Mouse (Mus musculus) CD4-positive helper T cell, adult 2 months (primary cell): ENCODE data around the gene Zfp788.
"Not testable (repeated sequence)": the region's sequence is repeated elsewhere in the genome, so short reads cannot be mapped to it uniquely, and the experiment has no call there.

Experiments
- DNase-seq: peaks from one replicate; pipeline ENCODE4 v3.0.0-alpha.2; 2012; ENCODE audit warnings: low read depth, missing footprints, low spot score

Zfp788 gene

DNA sequence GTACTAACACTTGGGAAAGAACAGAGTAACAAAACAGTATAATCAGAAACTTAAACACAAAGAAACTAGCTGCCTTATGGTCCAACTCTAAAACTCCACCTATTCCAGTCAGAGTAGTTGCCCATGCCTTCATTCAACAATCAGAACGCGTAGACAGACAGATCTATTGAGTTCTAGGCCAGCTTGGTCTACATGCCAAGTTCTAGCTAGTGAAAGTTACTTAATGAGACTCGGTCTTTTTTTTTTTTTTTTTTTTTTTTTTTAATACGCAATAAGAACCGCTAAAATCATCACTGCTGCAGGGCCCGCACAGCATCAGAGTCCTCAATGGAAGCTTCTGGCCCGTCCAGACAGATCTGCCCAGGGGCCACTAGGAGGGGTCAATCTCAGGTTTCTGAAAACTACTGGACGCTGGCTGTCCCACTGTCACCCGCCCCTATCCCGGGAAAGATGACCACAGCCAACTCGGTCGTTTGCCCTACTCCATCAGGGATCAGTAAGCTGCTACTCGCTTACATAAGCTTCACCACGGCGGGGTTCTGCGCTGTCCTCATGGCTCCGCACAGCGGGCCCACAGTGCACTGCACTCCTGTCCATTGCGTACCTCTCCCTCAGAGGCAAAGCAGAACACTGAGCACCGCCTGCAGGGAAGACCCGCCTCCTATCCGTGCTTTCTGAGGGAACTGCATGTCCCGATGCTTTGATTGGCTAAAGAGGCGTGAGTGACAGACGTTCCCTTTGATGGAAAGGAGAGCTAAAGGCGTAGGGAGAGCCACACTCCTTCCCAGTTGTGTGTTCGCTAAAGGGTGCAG lies at the start of gene Zfp788:
Gene Zfp788, plus strand, starts transcription at position 795 of the 812 bp plus-strand sequence.
- DNase-seq = peak; percentile 93

DNA sequence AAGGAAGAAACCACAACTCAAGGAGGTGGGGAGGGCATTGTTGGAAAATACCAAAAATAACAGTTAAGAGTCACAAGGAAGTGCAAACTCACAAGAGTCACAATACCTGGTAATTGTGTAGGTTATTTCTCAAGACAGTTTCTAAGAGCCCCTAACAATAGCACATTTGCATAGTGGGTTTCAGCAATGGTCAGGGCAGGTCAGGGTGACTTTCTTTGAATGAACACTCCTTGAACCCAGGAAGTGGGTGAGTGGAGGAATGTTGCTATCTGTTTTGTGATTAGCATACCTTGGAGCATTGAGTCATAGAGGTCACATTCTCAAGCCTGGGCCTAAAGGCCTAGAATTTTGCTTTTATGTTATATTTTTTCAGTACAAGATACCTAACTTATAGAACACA lies 45.2 kb upstream of the Zfp788 start:
- not testable (repeated sequence) for DNase-seq

DNA sequence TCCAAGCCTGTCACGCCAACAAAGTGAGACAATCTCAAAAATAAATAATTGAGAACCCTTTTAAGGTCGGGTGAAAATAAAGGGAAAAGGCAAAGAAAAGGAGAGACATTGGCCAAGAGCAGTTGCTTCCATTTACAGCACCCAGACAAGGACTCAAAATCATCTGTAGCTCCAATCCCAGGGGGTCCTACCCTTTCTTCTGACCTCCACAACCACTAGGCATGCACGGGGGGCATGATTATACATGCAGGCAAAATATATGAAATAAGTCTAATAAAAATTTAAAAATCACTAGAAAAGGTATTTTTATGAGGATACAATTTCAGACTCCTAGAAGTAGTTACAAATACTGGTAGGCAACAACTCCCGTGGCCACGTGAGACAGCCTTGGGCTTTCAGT lies 34.4 kb upstream of the Zfp788 start:
- DNase-seq = no peak

DNA sequence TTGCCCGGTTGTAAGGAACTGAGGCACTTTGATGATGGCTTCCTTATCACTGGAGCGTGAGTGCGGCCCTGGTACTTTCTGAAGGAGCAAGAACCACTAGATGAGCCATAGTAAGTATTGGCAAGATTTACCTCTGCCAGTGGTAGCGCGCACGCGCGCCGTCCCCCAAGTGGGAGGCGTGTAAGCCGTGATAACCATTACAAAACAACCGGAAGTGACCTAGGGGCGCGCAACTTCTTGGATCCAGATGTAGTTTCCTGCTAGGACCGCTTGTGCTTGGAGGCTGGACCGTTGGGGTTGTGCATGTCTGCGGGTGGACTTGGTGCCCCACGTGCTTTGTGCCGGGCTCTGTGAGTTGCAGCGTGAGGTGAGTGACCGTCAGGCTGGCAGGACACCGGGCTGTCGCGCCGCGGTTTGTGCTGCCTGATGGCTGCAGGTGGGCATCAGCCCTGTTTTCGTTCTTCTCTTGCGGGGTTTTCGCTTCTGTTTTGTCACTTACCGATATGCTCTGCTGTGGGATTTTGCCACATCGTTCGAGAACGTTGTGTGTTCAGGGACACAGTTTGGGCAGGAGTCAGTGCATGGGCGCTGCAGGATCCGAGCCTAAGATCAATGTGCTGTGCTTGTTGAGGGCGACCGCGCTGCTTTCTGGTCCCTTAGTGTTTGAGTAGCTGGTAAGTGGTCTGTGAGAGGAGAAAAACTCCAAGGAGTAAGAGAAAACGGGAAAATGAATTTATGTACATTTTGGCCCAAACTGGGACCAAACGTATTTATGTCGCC lies 33.8 kb upstream of the Zfp788 start, which contains the start of gene 2610021A01Rik:
Gene 2610021A01Rik, plus strand, starts transcription at position 197 of the 780 bp plus-strand sequence.
- peak; percentile 95 for DNase-seq

DNA sequence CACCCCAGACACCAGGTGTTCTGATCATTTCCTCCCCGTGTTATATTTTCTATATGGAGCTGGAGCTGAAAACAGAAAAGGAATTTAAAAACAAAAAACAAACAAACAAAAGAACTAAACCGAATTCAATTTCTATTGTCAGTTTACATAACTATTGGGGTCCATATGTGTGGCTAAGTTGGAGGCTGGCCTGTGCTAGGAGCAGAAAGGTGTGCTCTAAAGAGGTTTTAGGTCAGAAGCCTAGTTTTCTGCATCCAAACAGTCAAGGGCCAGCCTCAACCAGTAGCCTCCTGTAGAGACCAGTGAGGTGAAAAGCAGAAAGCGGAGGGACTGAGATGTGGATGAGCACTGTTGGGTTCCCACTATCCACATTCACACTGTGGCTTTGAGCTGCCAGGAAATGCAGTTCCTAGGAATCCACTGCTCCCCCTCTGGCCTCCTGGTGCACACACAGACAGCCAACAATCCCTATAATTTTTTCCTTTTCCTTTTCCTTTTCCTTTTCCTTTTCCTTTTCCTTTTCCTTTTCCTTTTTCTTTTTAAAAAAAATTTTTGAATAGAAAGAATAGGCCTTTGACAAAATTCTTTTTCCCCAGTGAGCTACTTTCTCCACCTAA lies 33.0 kb upstream of the Zfp788 start:
- DNase-seq = no peak

DNA sequence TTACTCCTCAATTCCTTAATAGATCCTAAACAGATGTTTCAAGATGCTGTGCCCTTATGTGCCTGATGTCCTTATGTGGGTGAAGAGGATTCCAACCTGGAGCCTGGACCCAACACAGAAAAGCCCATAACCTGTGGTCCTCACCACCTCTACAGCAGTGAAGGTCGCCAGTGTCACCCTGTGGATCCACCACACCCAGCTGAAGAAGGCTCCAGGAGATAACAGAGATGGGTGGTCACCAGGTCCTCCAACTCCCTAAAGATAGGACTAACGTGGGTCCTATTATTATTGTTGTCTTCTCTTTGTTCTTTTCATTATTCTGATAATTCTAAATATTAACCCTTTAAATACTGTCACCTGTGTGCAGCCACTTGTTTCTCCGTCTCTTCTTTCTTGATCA lies 21.3 kb upstream of the Zfp788 start:
- no peak for DNase-seq

DNA sequence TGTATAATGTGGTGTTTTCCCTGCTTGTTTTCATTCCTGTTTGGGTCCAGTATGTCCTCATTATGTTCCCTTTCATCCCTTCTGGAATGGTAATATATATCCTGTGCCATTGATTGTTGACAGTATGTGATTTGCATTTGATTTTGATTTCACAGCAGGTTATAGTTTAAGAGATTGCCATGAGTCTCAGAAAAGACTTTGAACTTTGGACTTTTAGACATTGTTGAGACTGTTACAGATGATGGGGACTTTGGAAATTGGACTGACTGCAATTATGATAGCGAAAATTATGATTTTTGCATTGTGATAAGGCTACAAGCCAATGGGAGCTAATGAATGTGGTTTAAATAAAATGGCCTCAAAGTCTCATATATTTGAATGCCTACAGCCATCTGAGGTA lies 16.8 kb upstream of the Zfp788 start:
- not testable (repeated sequence) for DNase-seq

DNA sequence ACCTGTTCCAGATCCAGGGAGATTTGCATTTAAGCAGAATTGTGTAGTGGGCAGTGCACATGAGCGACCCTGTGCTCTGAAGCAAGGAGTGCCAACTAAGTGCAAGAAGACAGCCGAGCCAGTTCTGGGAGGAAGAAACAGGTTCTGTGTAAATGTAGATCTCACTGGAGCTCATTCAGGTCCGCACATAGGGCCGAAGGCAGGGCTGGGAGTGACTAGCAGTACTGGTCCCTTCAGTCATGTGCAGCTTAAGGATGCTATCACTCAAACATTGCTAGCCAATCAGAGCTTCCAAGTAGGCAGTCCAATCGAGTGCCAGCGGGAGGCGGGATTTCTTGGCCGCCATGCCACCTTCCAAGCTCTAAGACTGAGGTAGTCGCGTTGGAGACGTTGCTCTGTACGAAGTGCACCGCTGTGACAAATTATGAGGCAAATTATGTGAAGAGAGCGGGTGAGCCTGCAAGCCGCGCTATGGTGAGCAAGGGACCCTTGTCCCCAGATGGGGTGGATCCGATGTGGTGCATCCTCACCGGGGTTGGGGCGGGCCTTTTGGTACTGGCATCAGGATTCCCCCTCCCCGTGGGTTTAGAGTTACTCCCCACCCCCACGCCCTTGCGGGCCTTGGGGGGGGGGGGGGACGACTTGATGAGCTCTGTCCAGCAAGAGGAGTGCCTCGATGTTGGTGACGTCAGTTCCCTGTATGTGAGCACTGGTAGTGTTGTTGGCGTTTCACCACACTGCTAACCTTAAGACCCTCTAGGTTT lies 400 bp downstream of the Zfp788 start:
- DNase-seq = peak; percentile 93

DNA sequence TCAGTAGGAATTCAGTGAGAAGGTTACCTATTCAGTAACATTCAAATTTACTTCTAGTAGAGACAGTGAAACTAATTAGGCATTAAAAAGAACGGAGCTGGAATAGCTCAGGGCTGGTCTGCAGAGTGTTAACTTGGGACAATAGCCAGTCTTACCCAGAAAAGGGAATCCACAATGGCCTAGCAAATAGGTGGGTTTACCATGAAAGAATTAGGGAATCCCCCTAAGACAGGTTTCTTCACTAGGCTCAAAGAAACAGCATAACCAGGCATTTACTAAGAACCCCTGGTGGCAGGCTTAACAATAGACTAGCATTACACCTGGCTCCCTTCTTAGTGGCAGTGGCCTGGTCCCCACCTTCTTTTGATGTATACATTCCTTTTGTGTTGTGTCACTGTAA lies 41.3 kb downstream of the Zfp788 start:
- DNase-seq = not testable (repeated sequence)
